Mouse (Mus musculus) cerebellum, postnatal 25 days (tissue): ENCODE measurements around the gene Uroc1.

ENCODE experiments used
- DNase-seq, 2 experiments: peaks; one replicate each; pipeline ENCODE4 v3.0.0; 2021; ENCODE audit warnings: mixed read lengths in 2 of 2

The Uroc1 gene

DNA sequence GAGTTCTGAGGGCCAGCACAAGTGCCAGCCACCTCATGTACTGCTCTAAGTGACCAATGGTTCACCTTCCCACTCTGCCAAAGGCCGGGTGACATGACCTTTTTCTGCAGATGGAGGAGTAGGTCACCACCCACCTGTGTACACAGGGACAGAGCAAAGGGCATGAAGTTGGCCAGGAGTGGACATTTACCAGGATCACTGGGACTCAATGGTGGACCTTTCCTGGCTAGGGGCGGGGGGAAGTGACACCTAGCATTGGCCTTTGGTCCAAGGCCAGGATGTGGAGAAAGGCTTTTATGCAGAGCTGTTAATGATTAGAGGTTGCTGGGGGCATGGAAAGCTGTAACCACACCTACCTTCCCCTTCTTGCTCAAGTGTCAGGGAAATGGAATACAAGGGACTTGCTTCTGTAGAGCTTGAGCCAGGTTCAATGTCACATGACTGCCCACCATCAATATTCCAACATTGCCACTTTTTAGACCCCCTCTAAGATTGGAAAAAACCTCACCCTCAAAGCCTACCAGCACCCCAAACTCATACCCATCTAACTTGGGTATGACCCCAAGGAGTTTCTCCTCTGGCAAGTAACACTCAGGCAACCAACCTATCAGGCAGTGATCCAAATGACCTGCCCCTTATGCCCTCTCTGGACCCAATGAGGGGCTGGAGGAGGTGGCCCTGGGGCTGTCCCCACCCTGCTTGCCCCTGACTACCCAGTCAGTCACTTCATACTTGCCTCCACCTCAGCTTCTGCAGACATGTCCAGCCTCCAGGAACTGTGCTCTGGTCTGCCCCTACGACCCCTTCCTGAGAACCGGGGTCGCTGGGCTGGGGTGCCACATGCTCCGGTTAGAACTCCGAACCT, at the start of gene Uroc1:
Uroc1 (plus strand) TSS at position 724 of the 865 bp plus-strand sequence.
- no peak for DNase-seq

DNA sequence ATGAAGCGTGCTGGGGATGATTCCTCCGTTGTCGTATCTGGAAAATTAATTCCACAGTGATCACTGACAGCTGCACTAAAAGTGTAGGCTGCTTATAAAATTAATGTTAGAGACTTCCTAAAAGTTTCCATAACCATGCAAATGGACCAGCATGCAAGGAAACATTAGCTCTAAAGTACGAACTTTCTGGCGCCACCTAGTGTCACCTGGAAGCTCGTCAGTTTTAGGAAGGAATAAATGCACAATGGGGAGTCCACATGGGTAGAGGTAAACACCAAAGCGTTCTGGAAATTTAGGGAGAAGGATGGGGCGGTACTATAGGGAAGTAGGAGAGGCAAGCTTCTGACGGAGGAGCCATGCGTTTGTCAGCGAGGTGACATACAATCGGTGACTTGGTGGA, 44.8 kb upstream of the Uroc1 start:
- peak in 1 of 2 experiments; percentile 15 for DNase-seq

DNA sequence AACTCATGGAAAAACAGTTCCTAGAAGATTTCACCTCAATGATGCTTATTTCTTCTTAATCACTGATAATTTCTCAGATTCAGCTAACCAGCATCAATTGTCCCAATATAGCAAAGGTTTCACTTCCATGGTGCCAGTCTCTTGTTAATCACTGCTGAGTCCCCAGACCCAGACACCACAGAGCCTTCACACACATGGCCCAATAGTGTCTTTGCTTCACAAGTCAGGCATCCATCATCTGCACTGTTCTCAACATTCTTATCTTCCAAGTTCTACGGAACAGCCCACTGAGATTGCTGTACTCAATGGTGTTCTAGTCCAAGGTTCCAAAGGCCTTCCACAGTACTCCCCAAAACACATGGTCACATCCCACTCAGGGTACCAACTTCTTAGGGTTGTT, 32.2 kb upstream of the Uroc1 start, which contains the start of gene BC048671:
BC048671 (plus strand) TSS at position 301 of the 400 bp plus-strand sequence.
- DNase-seq = no peak

DNA sequence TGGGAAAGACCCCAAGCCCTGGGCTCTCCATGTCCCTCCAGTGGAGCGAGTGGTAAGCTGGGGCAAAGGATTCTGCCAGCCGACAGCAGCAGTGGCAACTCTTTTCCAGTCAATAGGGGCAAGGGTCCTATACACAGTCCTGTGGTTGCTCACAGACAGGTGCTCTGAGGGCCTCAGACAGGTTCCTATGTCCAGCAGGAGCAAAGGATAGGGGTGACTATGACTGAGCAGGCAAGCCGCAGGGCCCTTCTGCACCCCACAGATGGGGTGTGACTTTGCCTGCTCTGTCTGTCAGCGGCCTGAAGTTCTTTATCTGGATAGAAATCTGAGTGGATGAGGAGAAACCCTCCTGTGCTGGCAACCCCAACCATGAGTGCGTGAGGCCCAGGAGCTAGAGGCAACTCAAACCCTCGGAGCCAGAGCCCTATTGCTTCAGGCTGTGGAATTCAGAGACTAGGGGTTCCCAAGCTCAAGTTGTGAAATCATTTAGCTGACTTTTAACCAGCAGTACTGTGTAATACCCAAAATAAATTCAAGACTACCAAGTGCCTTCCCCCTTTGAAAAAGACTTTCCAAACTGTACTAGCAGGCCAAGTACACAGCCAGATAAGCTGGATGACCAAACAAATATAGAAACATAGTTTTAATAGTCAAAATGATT, 26.6 kb upstream of the Uroc1 start:
- no peak for DNase-seq

GRCm38 (mm10) chr6:90308839-90309778, 24.0 kb upstream of the Uroc1 start:
- DNase-seq = no peak

DNA sequence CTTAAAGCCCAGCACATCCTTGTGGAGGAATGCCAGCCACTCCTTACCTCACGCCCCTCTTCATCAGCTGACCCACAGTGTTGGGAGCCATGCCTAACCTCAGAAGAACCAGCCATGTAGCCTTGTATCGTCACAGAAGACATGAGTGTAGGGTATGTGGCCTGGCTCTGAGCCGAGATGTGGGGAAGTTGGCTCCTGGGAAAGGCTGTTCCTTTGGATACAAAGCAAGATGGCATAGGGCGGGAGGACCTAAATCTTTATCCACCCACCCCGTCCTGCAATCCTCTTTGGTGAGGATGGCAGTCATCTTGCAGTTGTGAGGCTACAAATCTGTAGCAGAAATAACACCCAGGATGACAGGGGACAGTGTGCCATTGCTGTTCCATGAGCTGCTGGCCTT, 17.1 kb upstream of the Uroc1 start:
- DNase-seq = no peak

DNA sequence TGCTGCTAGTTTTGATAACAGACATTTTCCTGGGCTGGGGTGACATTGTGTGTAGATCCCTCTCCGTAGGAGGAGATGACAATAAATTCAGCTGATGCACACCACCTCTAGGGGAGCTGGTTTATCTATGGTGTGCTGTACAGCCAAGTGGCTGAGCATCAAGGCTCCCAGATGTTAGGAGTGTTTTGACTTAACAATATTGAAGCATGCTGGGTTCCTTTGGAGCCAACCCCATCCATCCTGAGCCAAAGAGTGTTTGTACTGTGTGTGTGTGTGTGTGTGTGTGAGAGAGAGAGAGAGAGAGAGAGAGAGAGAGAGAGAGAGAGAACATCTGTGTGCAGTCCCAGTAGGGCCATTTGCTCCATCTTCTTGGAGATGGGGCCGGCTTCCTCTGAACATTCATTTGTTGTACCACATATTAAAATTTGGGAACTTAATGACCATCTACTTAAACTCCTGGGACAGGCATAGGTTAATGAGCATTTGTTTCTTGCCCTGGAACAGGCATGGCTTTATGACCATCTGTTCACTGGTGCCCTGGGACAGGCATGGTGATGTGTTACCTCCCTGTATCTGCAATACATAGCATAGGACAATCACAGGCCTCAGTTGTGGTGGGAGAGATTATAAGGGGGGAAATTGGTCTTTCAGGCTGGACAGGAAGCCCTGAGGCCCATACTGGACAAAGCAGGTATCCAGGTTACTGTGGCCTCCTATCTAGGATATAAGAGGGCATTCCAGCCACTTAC, 15.4 kb upstream of the Uroc1 start:
- DNase-seq = no peak

DNA sequence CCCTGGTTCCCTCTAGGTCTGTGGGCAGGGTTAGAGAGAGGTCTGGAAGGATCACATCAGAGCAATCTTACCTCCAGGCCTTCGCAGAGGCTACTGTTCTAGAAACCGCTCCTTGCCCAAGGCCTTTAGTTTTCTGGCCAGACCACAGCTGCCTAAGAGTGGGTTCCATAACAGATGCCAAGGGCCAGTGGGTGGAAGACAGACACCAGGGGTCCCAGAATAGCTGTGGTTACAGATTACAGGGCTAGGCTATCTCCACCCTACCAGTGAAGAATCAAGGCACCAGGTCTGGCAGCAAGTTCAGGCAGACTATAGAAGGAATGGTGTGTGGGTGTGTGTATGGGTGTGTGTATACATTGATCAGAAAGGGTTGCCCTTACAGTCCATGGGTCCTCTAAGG, 14.1 kb upstream of the Uroc1 start:
- no peak for DNase-seq

GRCm38 (mm10) chr6:90319475-90320191, 13.5 kb upstream of the Uroc1 start:
- no peak for DNase-seq

DNA sequence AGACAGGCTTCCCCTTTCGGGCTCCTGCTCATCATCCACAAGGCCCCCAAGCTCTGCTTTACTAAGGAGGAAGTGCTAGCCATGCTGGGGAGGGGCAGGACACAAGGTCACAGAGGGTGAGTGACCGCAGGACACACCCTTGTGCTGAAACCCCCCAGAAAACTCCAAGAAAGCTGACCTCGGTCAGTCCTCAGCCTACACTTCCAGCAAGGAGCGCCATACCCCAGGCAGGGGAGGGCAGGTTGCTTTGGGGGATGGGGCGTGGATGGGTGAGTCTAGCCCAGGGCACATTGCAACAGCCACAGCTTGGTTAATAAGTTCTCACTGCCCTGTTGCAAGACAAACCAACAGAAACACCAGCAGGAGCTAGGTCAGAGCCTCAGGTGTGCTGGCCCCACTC, 12.7 kb upstream of the Uroc1 start:
- DNase-seq = no peak

- DNase-seq = no peak
These were observed 11.3 kb upstream of the Uroc1 start for GRCm38 (mm10) chr6:90321811-90322210.

DNA sequence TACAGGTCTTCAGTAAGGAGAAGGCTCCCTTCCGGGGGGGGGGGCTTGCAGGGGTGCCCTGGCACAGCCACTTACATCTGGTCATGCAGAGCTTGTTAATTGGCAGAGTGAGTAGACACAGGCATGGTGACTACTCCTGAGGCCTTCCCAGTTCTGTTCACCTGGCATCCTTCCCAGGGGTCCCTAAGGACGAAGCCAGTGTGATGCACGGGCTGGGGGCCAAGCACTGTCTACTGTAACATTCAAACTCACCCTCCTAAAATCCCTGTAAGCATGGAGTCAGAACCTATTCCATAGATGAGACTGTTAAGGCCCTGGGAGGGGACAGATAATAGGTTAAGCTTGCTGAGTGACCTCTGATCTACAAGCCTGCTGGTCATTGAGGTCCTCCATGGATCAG, 9.1 kb upstream of the Uroc1 start:
- DNase-seq = no peak

DNA sequence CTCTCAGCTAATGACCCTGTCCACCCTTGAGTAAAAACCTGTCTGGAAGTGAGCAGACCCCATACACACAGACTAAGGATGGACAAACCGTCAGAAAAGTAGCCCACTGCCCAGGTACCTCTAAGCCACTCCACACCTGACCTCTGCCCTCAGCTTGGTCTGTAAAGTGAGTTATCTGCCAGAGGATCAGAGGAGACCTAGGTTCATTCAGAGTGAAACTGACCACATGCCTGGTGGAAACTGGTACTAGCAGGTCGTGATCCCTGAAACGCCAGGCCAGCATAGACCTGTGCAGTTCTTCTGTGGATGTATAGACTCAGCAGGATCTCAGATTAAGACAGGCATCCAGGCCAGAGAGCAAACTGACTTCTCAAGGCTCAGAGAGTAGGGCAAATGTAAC, 8.6 kb upstream of the Uroc1 start:
- no peak for DNase-seq

DNA sequence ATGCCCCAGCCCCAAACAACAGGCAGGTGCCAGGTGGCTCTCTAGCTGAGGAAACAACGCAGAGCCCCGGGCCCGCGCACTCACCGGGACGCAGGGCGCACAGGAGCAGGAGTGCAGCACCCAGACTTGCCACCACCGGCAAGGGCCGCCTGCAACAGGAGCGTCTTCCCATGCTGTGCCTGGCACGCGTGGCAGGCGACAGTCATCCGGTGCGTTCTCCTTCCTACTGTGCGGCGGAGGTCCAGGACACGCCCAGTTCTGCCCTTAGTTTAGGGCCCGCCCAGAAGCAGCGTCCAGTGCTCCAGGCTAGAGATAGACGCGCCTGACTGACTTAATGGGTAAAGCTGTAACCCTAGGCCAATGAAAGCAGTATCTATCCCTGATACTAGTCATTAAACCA, 8.1 kb upstream of the Uroc1 start, which contains the start of gene Chst13:
Chst13 (minus strand) TSS at position 195 of the 400 bp plus-strand sequence.
- DNase-seq = peak; percentile 18 to 27

- DNase-seq = peak; percentile 42 to 58
These were observed 5.4 kb upstream of the Uroc1 start for GRCm38 (mm10) chr6:90327670-90328069.

GRCm38 (mm10) chr6:90329953-90330352, 3.1 kb upstream of the Uroc1 start:
- DNase-seq = peak; percentile 77 to 88

- DNase-seq = no peak
These were observed 1.2 kb downstream of the Uroc1 start for GRCm38 (mm10) chr6:90334244-90334643.

GRCm38 (mm10) chr6:90342343-90342742, 9.3 kb downstream of the Uroc1 start:
- peak; percentile 45 to 55 for DNase-seq

- DNase-seq = no peak
These were observed 14.1 kb downstream of the Uroc1 start for GRCm38 (mm10) chr6:90347183-90347582.

- no peak for DNase-seq
These were observed 15.4 kb downstream of the Uroc1 start for GRCm38 (mm10) chr6:90348500-90348899.

DNA sequence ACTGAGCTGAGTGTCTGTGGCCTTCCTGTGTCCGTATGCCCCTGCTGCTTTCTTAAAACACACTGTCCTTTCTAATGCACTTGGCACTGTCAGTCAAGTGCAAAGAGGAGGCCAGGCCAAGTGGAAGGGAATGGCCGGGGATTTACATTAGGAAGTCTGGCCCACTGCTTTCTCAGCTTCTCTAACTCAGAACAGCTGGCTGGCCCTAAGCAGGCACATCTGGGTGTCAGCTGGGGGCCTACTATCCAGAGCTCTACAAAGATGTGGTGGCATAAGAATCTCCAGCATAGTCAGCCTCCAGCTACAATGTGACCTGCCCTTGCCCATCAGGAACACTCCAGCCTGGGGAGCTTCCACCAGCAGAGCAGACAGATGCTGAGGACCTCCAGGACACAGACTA, 16.9 kb downstream of the Uroc1 start:
- no peak for DNase-seq
